Mouse (Mus musculus) kidney, postnatal 0 days (tissue): ENCODE measurements around the gene Dhx57. TPM values are rescaled to one million over a fixed set of nuclear protein-coding genes. Genes with fewer than 3 reads are reported as not detected.

Source experiments
- ATAC-seq: fragments of 200-750 bp; cut with Nextera tagmentation; replicated peaks from 2 replicates; pipeline ENCODE4 v1.8.0; 2017; ENCODE audit warnings: low read depth, moderate number of reproducible peaks, moderate TSS enrichment, moderate library complexity; ENCODE audit not compliant: low FRiP score
- DNase-seq: peaks from one replicate; pipeline ENCODE4 v3.0.0-alpha.2; 2016; ENCODE audit warnings: low spot score
- H3K27ac ChIP-seq: fragments of 300-500 bp; sonication (generic); 2 replicates; pipeline ENCODE4 v1.5.1; 2014; ENCODE audit warnings: mild to moderate bottlenecking
- H3K27me3 ChIP-seq: fragments of 300-500 bp; sonication (generic); 2 replicates; pipeline ENCODE4 v1.6.1; 2014; ENCODE audit warnings: low read length, mixed read lengths; ENCODE audit not compliant: insufficient read depth
- H3K36me3 ChIP-seq: fragments of 300-500 bp; sonication (generic); 2 replicates; pipeline ENCODE4 v1.6.1; 2014; ENCODE audit warnings: low read length, mixed read lengths; ENCODE audit not compliant: insufficient read depth
- H3K4me1 ChIP-seq: fragments of 300-500 bp; sonication (generic); replicated peaks from 2 replicates; pipeline ENCODE4 v1.6.1; 2014; ENCODE audit warnings: antibody characterized with exemption, low read length, mixed read lengths; ENCODE audit not compliant: insufficient read depth
- H3K4me2 ChIP-seq: fragments of 300-500 bp; sonication (generic); 2 replicates; pipeline ENCODE4 v1.6.1; 2014; ENCODE audit warnings: mild to moderate bottlenecking, low read length, moderate library complexity, mixed read lengths
- H3K4me3 ChIP-seq: fragments of 300-500 bp; sonication (generic); replicated peaks from 2 replicates; pipeline ENCODE4 v1.5.1; 2014; ENCODE audit warnings: low read depth, low read length
- H3K9ac ChIP-seq: fragments of 300-500 bp; sonication (generic); 2 replicates; pipeline ENCODE4 v1.6.1; 2014; ENCODE audit warnings: low read depth, low read length
- H3K9me3 ChIP-seq: fragments of 300-500 bp; sonication (generic); replicated peaks from 2 replicates; pipeline ENCODE4 v1.6.1; 2016; ENCODE audit warnings: low read length, inconsistent platforms, mixed read lengths
- CTCF ChIP-seq: IDR thresholded peaks from 2 replicates; pipeline ENCODE4 v1.5.1; 2016; ENCODE audit warnings: antibody characterized with exemption, low read depth, mild to moderate bottlenecking, moderate library complexity
- WGBS: fragments of 180-500 bp; shearing (Covaris S2); extraction: QIAGEN DNeasy Blood & Tissue Kit; methylation state at CpG from one replicate; pipeline ENCODE4 v1.1.7; 2014; 5-methylcytosine and 5-hydroxymethylcytosine counted together
- polyA plus RNA-seq: library from polyadenylated mRNA; unstranded; fragments of >200 nt; fragmentation: Nextera tagmentation; extraction: Ambion mirVana; gene quantifications from 2 replicates; pipeline ENCODE4 v1.2.1, GENCODE M21; 2015

Dhx57 gene
- polyA plus RNA-seq, 1 experiment from 2014 or later = 7.9 TPM

DNA sequence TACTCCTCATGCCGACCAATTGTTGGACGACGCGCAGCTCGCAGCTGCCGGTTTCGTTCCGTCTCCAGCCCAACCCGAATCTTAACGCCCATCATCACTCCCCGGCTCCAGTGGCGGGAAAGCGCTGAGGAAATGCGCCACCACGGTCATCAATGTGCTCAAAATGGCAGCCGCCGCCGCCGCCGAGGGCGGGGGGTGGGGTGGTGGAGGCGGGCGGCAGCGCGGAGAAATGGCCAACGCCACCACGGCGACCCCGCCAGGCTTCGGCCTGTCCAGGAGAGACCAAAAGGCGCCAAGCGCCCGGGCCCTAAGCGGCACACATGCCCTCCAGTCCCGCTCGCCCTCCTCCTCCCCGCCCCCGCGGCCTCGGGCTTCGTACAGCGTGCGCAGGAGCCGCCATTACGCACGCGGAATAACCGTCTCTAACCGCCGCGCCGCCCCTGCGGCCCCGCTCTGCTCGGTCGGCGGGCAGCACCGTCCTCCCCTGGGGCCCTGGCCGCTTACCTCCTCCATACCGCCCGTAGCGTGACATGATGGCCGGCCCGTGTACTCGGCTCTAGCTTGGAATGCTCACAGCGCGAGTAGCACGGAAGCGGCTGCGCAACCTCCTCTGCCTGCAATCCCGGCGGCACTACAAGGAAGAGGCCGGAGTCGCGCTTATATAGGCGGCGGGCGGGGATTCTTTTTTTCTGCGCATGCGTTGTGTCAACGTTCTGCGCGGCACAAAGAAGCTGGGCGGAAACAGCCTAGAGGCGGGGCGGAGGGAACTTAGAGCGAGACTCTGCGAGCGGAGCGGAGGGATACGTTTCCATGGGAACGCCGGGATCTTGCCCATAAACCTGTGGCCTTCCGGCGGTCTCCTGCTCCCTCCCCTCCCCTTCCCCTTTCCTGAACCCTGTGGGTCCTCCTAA lies 83.3 kb downstream of the Dhx57 start, which contains the start of the genes Srsf7 and Ttc39d:
Srsf7 (minus strand) TSS at position 637 of the 911 bp plus-strand sequence.
Ttc39d (plus strand) TSS at position 790 of the 911 bp plus-strand sequence.
- Histone ChIP-seq H3K9me3 (no peaks in the 10 kb centered on the region), H3K4me3 (peak within 1 kb of the TSS; percentile 90), H3K9ac (peak within 1 kb of the TSS; percentile 89), H3K36me3 (peaks cover 18% of the 10 kb centered on the region), H3K27me3 (no peaks in the 10 kb centered on the region), H3K4me2 (peak within 1 kb of the TSS; percentile 61), H3K27ac (peak within 1 kb of the TSS; percentile 97), H3K4me1 (no peaks in the 10 kb centered on the region)
- DNase-seq (peak; percentile 99), ATAC-seq (peak; percentile 95)
- under 1% methylated on average over 94 of the region's 95 CpGs for WGBS
- no peak for TF ChIP-seq CTCF

DNA sequence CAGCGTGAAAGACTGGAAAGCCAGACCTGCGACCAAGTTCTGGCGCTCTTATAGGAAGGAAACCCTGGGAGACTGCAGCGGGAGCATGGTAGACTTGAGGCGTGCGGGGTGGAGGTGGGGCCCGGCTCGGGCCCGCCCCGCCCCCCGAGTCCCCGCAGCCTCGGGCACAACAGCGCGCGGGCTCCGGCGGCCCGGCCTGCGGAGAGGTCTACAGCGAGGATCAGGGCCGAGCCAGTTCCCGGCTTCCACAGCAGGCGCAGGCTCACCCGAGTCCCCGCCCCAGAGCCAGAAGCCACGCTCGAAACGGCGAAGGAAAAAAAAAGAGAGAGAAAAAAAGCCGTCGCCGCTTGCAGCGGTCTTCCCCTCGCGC lies 84.0 kb downstream of the Dhx57 start:
- peak overlapping the region; percentile 55 for H3K4me2 ChIP-seq
- peak overlapping the region; percentile 89 for H3K9ac ChIP-seq
- under 1% methylated on average over 36 of the region's 36 CpGs for WGBS
- H3K9me3 ChIP-seq = no peaks in the 10 kb centered on the region
- TF ChIP-seq CTCF = no peak
- no peaks in the 10 kb centered on the region for H3K4me1 ChIP-seq
- ATAC-seq (peak; percentile 57), DNase-seq (peak; percentile 65)
- peak overlapping the region; percentile 90 for H3K4me3 ChIP-seq
- peak overlapping the region; percentile 97 for H3K27ac ChIP-seq
- H3K36me3 ChIP-seq = peaks cover 22% of the 10 kb centered on the region
- no peaks in the 10 kb centered on the region for H3K27me3 ChIP-seq

DNA sequence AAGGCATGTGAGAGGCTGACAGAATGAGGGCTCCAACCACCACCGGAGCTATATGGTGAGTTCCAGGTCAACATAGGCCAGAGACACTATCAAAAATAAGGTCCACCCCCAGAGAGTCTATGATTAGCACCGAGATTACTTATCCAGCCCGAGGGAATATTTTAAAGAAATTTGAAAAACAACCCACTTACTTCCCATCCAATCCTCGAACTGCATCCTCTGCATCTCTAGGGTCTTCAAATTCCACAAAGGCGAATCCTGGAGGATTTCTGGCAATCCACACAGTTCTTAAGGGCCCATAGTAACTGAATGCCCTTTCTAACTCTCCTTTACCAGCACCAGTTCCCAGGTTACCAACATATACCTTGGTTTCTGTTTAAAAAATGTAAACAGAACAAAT lies 84.6 kb downstream of the Dhx57 start:
- 6% methylated on average over 5 of the region's 5 CpGs for WGBS
- Histone ChIP-seq H3K4me3 (peak overlapping the region; percentile 90), H3K36me3 (peaks cover 22% of the 10 kb centered on the region), H3K9ac (peak overlapping the region; percentile 89), H3K4me1 (no peaks in the 10 kb centered on the region), H3K9me3 (no peaks in the 10 kb centered on the region), H3K4me2 (peak overlapping the region; percentile 55), H3K27me3 (no peaks in the 10 kb centered on the region), H3K27ac (no peak overlapping the region)
- no peak for TF ChIP-seq CTCF
- ATAC-seq (no peak), DNase-seq (no peak)

DNA sequence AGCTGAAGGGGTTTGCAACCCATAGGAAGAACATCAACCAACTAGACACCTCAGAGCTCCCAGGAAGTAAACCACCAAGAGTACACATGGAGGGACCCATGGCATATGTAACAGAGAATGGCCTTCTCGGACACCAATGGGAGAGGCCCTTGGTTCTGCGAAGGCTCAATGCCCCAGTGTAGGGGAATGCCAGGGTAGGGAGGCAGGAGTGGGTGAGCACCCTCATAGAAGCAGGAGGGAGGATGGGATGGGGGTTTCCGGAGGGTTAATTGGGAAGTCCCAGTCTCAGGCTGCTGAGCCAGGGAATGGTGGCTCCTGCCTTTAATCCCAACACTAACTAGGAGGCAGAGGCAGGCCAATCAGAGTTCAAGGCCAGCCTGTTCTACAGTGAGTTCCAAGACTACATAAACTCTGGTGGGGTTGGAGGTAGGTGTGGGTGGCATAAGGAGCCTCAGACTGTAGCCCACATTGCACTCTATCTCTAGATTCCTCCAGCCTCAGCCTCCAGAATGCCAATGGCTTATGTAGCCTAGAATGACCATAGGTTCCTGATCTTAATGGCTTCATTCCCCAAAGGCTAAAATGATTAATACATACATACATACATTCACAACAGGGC lies 91.0 kb downstream of the Dhx57 start:
- no peak overlapping the region for H3K9ac ChIP-seq
- 93% methylated on average over 3 of the region's 3 CpGs for WGBS
- no peak overlapping the region for H3K4me2 ChIP-seq
- H3K27ac ChIP-seq = no peak overlapping the region
- no peak overlapping the region for H3K4me3 ChIP-seq
- peaks cover 25% of the 10 kb centered on the region for H3K36me3 ChIP-seq
- H3K9me3 ChIP-seq = no peaks in the 10 kb centered on the region
- no peak for DNase-seq
- TF ChIP-seq CTCF = no peak
- H3K27me3 ChIP-seq = no peaks in the 10 kb centered on the region
- peak; percentile 40; the same call in 1 of the 2 replicates for ATAC-seq
- no peaks in the 10 kb centered on the region for H3K4me1 ChIP-seq

DNA sequence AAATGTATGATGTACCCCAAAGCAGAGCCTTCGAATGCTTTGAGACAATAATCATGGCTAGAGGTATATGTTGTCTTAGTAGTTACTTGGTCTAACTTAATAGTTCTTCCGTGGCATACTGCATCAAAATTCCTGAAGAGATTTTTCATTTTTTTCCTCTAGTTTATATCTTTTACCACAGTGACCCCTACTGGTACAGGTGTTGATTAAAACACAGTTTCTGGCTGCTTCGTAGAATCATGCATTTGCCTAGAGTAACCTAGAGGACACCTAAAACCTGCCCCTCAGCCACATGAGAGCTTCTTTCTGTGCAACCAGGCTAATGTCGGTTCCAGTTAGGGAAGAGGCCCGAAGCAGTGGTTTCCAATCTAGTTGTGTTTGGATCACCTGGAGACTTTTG lies 97.2 kb downstream of the Dhx57 start:
- Histone ChIP-seq H3K27me3 (no peaks in the 10 kb centered on the region), H3K4me1 (no peaks in the 10 kb centered on the region), H3K4me2 (no peak overlapping the region), H3K27ac (no peak overlapping the region), H3K36me3 (no peaks in the 10 kb centered on the region), H3K9ac (no peak overlapping the region), H3K4me3 (no peak overlapping the region), H3K9me3 (no peaks in the 10 kb centered on the region)
- peak; percentile 59 for TF ChIP-seq CTCF
- WGBS = 65% methylated on average over 5 of the region's 5 CpGs
- no peak for ATAC-seq
- DNase-seq = peak; percentile 74

Other genes with a start within 250 kb of the Dhx57 start
- 42.2 and 48.0 TPM in 2 replicates for gene Hnrnpll, start 228.1 kb downstream of the Dhx57 start, polyA plus RNA-seq
- 25.4 and 29.7 TPM in 2 replicates for gene Galm, start 163.0 kb downstream of the Dhx57 start, polyA plus RNA-seq
- gene Srsf7, start 83.2 kb downstream of the Dhx57 start, polyA plus RNA-seq = 422 and 451 TPM in 2 replicates
- gene Ttc39d, start 83.0 kb downstream of the Dhx57 start, polyA plus RNA-seq = not detected in 2 replicates
- 29.7 and 32.1 TPM in 2 replicates for gene Gemin6, start 66.0 kb downstream of the Dhx57 start, polyA plus RNA-seq
- 38.8 and 41.6 TPM in 2 replicates for gene Morn2, start 273 bp downstream of the Dhx57 start, polyA plus RNA-seq
- 1.4 and 2.3 TPM in 2 replicates for gene Arhgef33, start 16.9 kb upstream of the Dhx57 start, polyA plus RNA-seq
- 2.6 and 2.8 TPM in 2 replicates for gene Gm10190, start 83.1 kb upstream of the Dhx57 start, polyA plus RNA-seq
- 4.3 and 4.8 TPM in 2 replicates for gene Sos1, start 190.0 kb upstream of the Dhx57 start, polyA plus RNA-seq